Mouse (Mus musculus) MEL (cell line): ENCODE data around the gene Serpina11. TPM values are rescaled to one million over a fixed set of nuclear protein-coding genes. Genes with fewer than 3 reads are reported as not detected.

Experiments used
- DNase-seq: peaks from one replicate; pipeline ENCODE4 v3.0.0; 2011; ENCODE audit warnings: low read depth, low spot score
- H3K27ac ChIP-seq: 2 replicates; pipeline ENCODE4 v1.5.1; 2012; ENCODE audit warnings: low read depth, mild to moderate bottlenecking, control low read depth, low read length, moderate library complexity; ENCODE audit not compliant: control insufficient read depth
- H3K27me3 ChIP-seq, 2 experiments: fragments of 150-350 bp in 1 of 2; sonication (generic) in 1 of 2; 2 replicates each; pipeline ENCODE4 v1.6.1; 2012; ENCODE audit warnings: low read length in 2 of 2, mild to moderate bottlenecking in 2 of 2, improper control_type of control experiment in 1 of 2, moderate library complexity in 1 of 2; ENCODE audit not compliant: insufficient read depth in 2 of 2, control insufficient read depth in 1 of 2
- H3K36me3 ChIP-seq, 2 experiments: 2 replicates each; pipeline ENCODE4 v1.6.1; 2012 to 2014; ENCODE audit warnings: low read length in 2 of 2, improper control_type of control experiment in 1 of 2, inconsistent platforms in 1 of 2, mild to moderate bottlenecking in 1 of 2; ENCODE audit not compliant: insufficient read depth in 2 of 2, control insufficient read depth in 1 of 2
- H3K4me1 ChIP-seq, 2 experiments: fragments of 150-350 bp in 1 of 2; sonication (generic) in 1 of 2; 2 replicates each; pipeline ENCODE4 v1.6.1; 2012; ENCODE audit warnings: low read length in 2 of 2, improper control_type of control experiment in 1 of 2, mild to moderate bottlenecking in 1 of 2; ENCODE audit not compliant: insufficient read depth in 2 of 2, control insufficient read depth in 1 of 2
- H3K4me3 ChIP-seq, 2 experiments: fragments of 150-350 bp in 1 of 2; sonication (generic) in 1 of 2; 2 replicates each; pipeline ENCODE4 v1.5.1; 2012; ENCODE audit warnings: low read depth in 2 of 2, low read length in 2 of 2, mild to moderate bottlenecking in 2 of 2, moderate library complexity in 2 of 2, control low read depth in 1 of 2, improper control_type of control experiment in 1 of 2; ENCODE audit not compliant: control insufficient read depth in 1 of 2, insufficient read depth in 1 of 2
- H3K79me2 ChIP-seq: 2 replicates; pipeline ENCODE4 v1.6.1; 2012; ENCODE audit warnings: mild to moderate bottlenecking, low read length, moderate library complexity; ENCODE audit not compliant: control insufficient read depth, poor library complexity, insufficient read depth
- H3K9ac ChIP-seq: 2 replicates; pipeline ENCODE4 v1.6.1; 2012; ENCODE audit warnings: low read depth, mild to moderate bottlenecking, control low read depth, low read length, moderate library complexity; ENCODE audit not compliant: control insufficient read depth, poor library complexity, severe bottlenecking
- H3K9me3 ChIP-seq: fragments of 150-350 bp; sonication (generic); replicated peaks from 2 replicates; pipeline ENCODE4 v1.6.1; 2012; ENCODE audit warnings: mild to moderate bottlenecking, low read length, improper control_type of control experiment, moderate library complexity; ENCODE audit not compliant: insufficient read depth
- CHD1 ChIP-seq: IDR thresholded peaks from 2 replicates; pipeline ENCODE4 v1.6.1; 2012; ENCODE audit warnings: low read depth, mild to moderate bottlenecking, inconsistent platforms, low read length, improper control_type of control experiment
- E2F4 ChIP-seq: IDR thresholded peaks from 2 replicates; pipeline ENCODE4 v1.6.1; 2011; ENCODE audit warnings: low read depth, low read length, improper control_type of control experiment, borderline replicate concordance
- ELF1 ChIP-seq: IDR thresholded peaks from 2 replicates; pipeline ENCODE4 v1.6.1; 2014; ENCODE audit warnings: low read depth, mild to moderate bottlenecking, inconsistent platforms, low read length, improper control_type of control experiment, moderate library complexity
- GABPA ChIP-seq: IDR thresholded peaks from 2 replicates; pipeline ENCODE4 v1.6.1; 2012; ENCODE audit warnings: low read depth, mild to moderate bottlenecking, inconsistent platforms, low read length, improper control_type of control experiment, moderate library complexity
- HCFC1 ChIP-seq: IDR thresholded peaks from 2 replicates; pipeline ENCODE4 v1.6.1; 2012; ENCODE audit warnings: low read depth, mild to moderate bottlenecking, inconsistent platforms, low read length, improper control_type of control experiment, moderate library complexity
- JUND ChIP-seq: IDR thresholded peaks from 2 replicates; pipeline ENCODE4 v1.6.1; 2011; ENCODE audit warnings: low read depth, mild to moderate bottlenecking, improper control_type of control experiment, low read length
- MAFK ChIP-seq: IDR thresholded peaks from 2 replicates; pipeline ENCODE4 v1.6.1; 2011; ENCODE audit warnings: low read depth, mild to moderate bottlenecking, low read length, improper control_type of control experiment, borderline replicate concordance
- MAX ChIP-seq: IDR thresholded peaks from 2 replicates; pipeline ENCODE4 v1.6.1; 2011; ENCODE audit warnings: low read length, improper control_type of control experiment
- MAZ ChIP-seq: IDR thresholded peaks from 2 replicates; pipeline ENCODE4 v1.6.1; 2012; ENCODE audit warnings: low read depth, mild to moderate bottlenecking, inconsistent platforms, low read length, improper control_type of control experiment
- MYB ChIP-seq: IDR thresholded peaks from 2 replicates; pipeline ENCODE4 v1.6.1; 2011; ENCODE audit warnings: mild to moderate bottlenecking, low read depth, low read length, improper control_type of control experiment
- MYC ChIP-seq: IDR thresholded peaks from 2 replicates; pipeline ENCODE4 v1.6.1; 2011; ENCODE audit warnings: low read depth, mild to moderate bottlenecking, low read length, improper control_type of control experiment, moderate library complexity
- NRF1 ChIP-seq: IDR thresholded peaks from 2 replicates; pipeline ENCODE4 v1.6.1; 2014; ENCODE audit warnings: low read depth, mild to moderate bottlenecking, inconsistent platforms, low read length, improper control_type of control experiment, moderate library complexity; ENCODE audit not compliant: poor library complexity, insufficient read depth, severe bottlenecking
- POLR2A ChIP-seq, 2 experiments: IDR thresholded peaks; 2 replicates each; pipeline ENCODE4 v1.6.1; 2011 to 2012; ENCODE audit warnings: low read length in 2 of 2, mild to moderate bottlenecking in 2 of 2, control low read depth in 1 of 2, improper control_type of control experiment in 1 of 2, low read depth in 1 of 2, moderate library complexity in 1 of 2; ENCODE audit not compliant: control insufficient read depth in 1 of 2, insufficient read depth in 1 of 2, poor library complexity in 1 of 2
- POLR2AphosphoS2 ChIP-seq: IDR thresholded peaks from 2 replicates; pipeline ENCODE4 v1.6.1; 2011; ENCODE audit warnings: low read length, improper control_type of control experiment
- POLR2AphosphoS5 ChIP-seq: IDR thresholded peaks from 2 replicates; pipeline ENCODE4 v1.6.1; 2012; ENCODE audit warnings: low read depth, borderline replicate concordance, mild to moderate bottlenecking, inconsistent platforms, low read length, moderate library complexity, mixed read lengths
- RAD21 ChIP-seq: IDR thresholded peaks from 2 replicates; pipeline ENCODE4 v1.6.1; 2011; ENCODE audit warnings: mild to moderate bottlenecking, low read depth, low read length, improper control_type of control experiment
- RCOR1 ChIP-seq: IDR thresholded peaks from 2 replicates; pipeline ENCODE4 v1.6.1; 2012; ENCODE audit warnings: low read depth, mild to moderate bottlenecking, inconsistent platforms, low read length, improper control_type of control experiment
- TBP ChIP-seq: IDR thresholded peaks from 2 replicates; pipeline ENCODE4 v1.8.0; 2011; ENCODE audit warnings: low read depth, low read length, improper control_type of control experiment
- TCF12 ChIP-seq: IDR thresholded peaks from 2 replicates; pipeline ENCODE4 v1.6.1; 2014; ENCODE audit warnings: low read depth, mild to moderate bottlenecking, inconsistent platforms, low read length, improper control_type of control experiment, moderate library complexity
- UBTF ChIP-seq: IDR thresholded peaks from 2 replicates; pipeline ENCODE4 v1.6.1; 2012; ENCODE audit warnings: low read depth, mild to moderate bottlenecking, inconsistent platforms, low read length, improper control_type of control experiment, moderate library complexity, borderline replicate concordance; ENCODE audit not compliant: insufficient read depth
- USF2 ChIP-seq, 2 experiments: IDR thresholded peaks; 2 replicates each; pipeline ENCODE4 v1.6.1; 2011 to 2012; ENCODE audit warnings: improper control_type of control experiment in 2 of 2, low read length in 2 of 2, borderline replicate concordance in 1 of 2, inconsistent platforms in 1 of 2, low read depth in 1 of 2, mild to moderate bottlenecking in 1 of 2; ENCODE audit not compliant: insufficient read depth in 1 of 2
- ZC3H11A ChIP-seq: IDR thresholded peaks from 2 replicates; pipeline ENCODE4 v1.6.1; 2012; ENCODE audit warnings: low read depth, mild to moderate bottlenecking, inconsistent platforms, low read length, improper control_type of control experiment
- ZKSCAN1 ChIP-seq: IDR thresholded peaks from 2 replicates; pipeline ENCODE4 v1.6.1; 2012; ENCODE audit warnings: low read depth, mild to moderate bottlenecking, inconsistent platforms, low read length, improper control_type of control experiment, moderate library complexity
- ZMIZ1 ChIP-seq: IDR thresholded peaks from 2 replicates; pipeline ENCODE4 v1.6.1; 2012; ENCODE audit warnings: low read depth, mild to moderate bottlenecking, inconsistent platforms, low read length, improper control_type of control experiment, moderate library complexity
- ZNF384 ChIP-seq: IDR thresholded peaks from 2 replicates; pipeline ENCODE4 v1.6.1; 2012; ENCODE audit warnings: low read depth, mild to moderate bottlenecking, inconsistent platforms, low read length, improper control_type of control experiment
- polyA plus RNA-seq, 2 experiments: library from polyadenylated mRNA; stranded (reverse) in 1 of 2; unstranded in 1 of 2; fragments of >175 nt in 1 of 2; fragments of >200 nt in 1 of 2; gene quantifications; 2 replicates each; pipeline versions ENCODE4 v1.2.1 to v1.2.4; 2012; ENCODE audit warnings: low replicate concordance in 2 of 2, low read depth in 1 of 2; ENCODE audit not compliant: insufficient read length in 2 of 2, insufficient read depth in 1 of 2, missing spikeins in 1 of 2
- total RNA-seq: library from RNA; depleted of rRNA; stranded (reverse); fragments of 300-350 nt; gene quantifications from 2 replicates; pipeline ENCODE4 v1.2.3, GENCODE M21; 2012

The Serpina11 gene
- total and polyA plus RNA-seq, 3 experiments = 0.65 to 0.67 TPM; not detected in 1

- Histone ChIP-seq H3K9ac (no peak overlapping the region), H3K9me3 (no peaks in the 10 kb centered on the region), H3K27me3 (no peaks in the 10 kb centered on the region), H3K79me2 (no peaks in the 10 kb centered on the region), H3K36me3 (no peaks in the 10 kb centered on the region), H3K4me3 (no peak overlapping the region), H3K4me1 (no peaks in the 10 kb centered on the region), H3K27ac (peak overlapping the region; percentile 31; the same call in 1 of the 2 replicates)
- TF ChIP-seq UBTF (no peak), POLR2AphosphoS2 (no peak), E2F4 (no peak), MAFK (no peak), GABPA (no peak), RAD21 (no peak)
- DNase-seq = peak; percentile 40
Observed at GRCm38 (mm10) chr12:103992945-103993344, 3.2 kb upstream of the Serpina11 start.

GRCm38 (mm10) chr12:103989514-103989767, 316 bp downstream of the Serpina11 start:
- H3K27ac ChIP-seq = no peak overlapping the region

GRCm38 (mm10) chr12:103988754-103989513, 823 bp downstream of the Serpina11 start:
- H3K27ac ChIP-seq = no peak overlapping the region
- DNase-seq = no peak
- H3K9me3 ChIP-seq = no peaks in the 10 kb centered on the region
- H3K4me1 ChIP-seq = no peaks in the 10 kb centered on the region
- H3K4me3 ChIP-seq = no peak overlapping the region
- no peaks in the 10 kb centered on the region for H3K79me2 ChIP-seq
- no peak overlapping the region for H3K9ac ChIP-seq
- no peaks in the 10 kb centered on the region for H3K27me3 ChIP-seq
- no peaks in the 10 kb centered on the region for H3K36me3 ChIP-seq
- TF ChIP-seq ZNF384 = no peak
- TF ChIP-seq RAD21 = no peak
- TF ChIP-seq TCF12 = no peak
- TF ChIP-seq UBTF = no peak
- no peak for TF ChIP-seq CHD1
- TF ChIP-seq MAX = no peak
- no peak for TF ChIP-seq USF2 (IDR thresholded peaks at IDR 0.05; ENCODE audit: borderline replicate concordance in 1 of 2, insufficient read depth in 1 of 2, low read depth in 1 of 2, low read length in 2 of 2)
- TF ChIP-seq MYB = no peak
- no peak for TF ChIP-seq ELF1
- TF ChIP-seq MAFK = no peak
- TF ChIP-seq JUND = no peak
- TF ChIP-seq ZKSCAN1 = no peak
- TF ChIP-seq RCOR1 = no peak
- TF ChIP-seq ZMIZ1 = no peak
- no peak for TF ChIP-seq POLR2A (IDR thresholded peaks at IDR 0.05; ENCODE audit: control insufficient read depth in 1 of 2, insufficient read depth in 1 of 2, low read depth in 1 of 2, low read length in 2 of 2, poor library complexity in 1 of 2)
- no peak for TF ChIP-seq POLR2AphosphoS5
- TF ChIP-seq, all 39 proteins: peak for 0

More at GRCm38 (mm10) chr12:103989514-103989767, 316 bp downstream of the Serpina11 start:
- Histone ChIP-seq H3K9ac (no peak overlapping the region), H3K36me3 (no peaks in the 10 kb centered on the region), H3K4me3 (no peak overlapping the region), H3K4me1 (no peaks in the 10 kb centered on the region), H3K9me3 (no peaks in the 10 kb centered on the region), H3K79me2 (no peaks in the 10 kb centered on the region), H3K27me3 (no peaks in the 10 kb centered on the region)
- no peak for DNase-seq
- TF ChIP-seq GABPA (no peak), TCF12 (no peak), ZKSCAN1 (no peak), CHD1 (no peak), TBP (no peak), RAD21 (no peak), MAZ (no peak), ZNF384 (no peak), HCFC1 (no peak), MAFK (no peak), POLR2AphosphoS5 (no peak), ZC3H11A (no peak), MAX (no peak), MYC (no peak), NRF1 (no peak), E2F4 (no peak)
